Mouse (Mus musculus) erythroblast, embryonic 14.5 days (primary cell): ENCODE results near the gene Nop16. TPM values are rescaled to one million over a fixed set of nuclear protein-coding genes. Genes with fewer than 3 reads are reported as not detected.

Experiments used
- H3K27me3 ChIP-seq: 2 replicates; pipeline ENCODE4 v1.6.1; 2012; ENCODE audit warnings: inconsistent platforms; ENCODE audit not compliant: control insufficient read depth
- H3K36me3 ChIP-seq: 2 replicates; pipeline ENCODE4 v1.6.1; 2012; ENCODE audit warnings: mild to moderate bottlenecking, inconsistent platforms; ENCODE audit not compliant: control insufficient read depth
- H3K4me1 ChIP-seq: 2 replicates; pipeline ENCODE4 v1.6.1; 2012; ENCODE audit warnings: inconsistent platforms; ENCODE audit not compliant: control insufficient read depth
- H3K4me3 ChIP-seq: replicated peaks from 2 replicates; pipeline ENCODE3; 2012; ENCODE audit warnings: moderate library complexity, mild to moderate bottlenecking, inconsistent platforms
- H3K9me3 ChIP-seq: 2 replicates; pipeline ENCODE4 v1.6.1; 2012; ENCODE audit warnings: low read length, inconsistent platforms, mixed read lengths; ENCODE audit not compliant: control insufficient read depth
- GATA1 ChIP-seq: IDR thresholded peaks from 2 replicates; pipeline ENCODE4 v1.6.1; 2012; ENCODE audit warnings: low read length, inconsistent platforms, mixed read lengths
- TAL1 ChIP-seq: IDR thresholded peaks from 3 replicates; pipeline ENCODE4 v1.6.1; 2012; ENCODE audit warnings: low read length, inconsistent platforms, mixed read lengths
- polyA plus RNA-seq: library from polyadenylated mRNA; stranded (reverse); fragments of >175 nt; gene quantifications from 2 replicates; pipeline ENCODE4 v1.2.3, GENCODE M21; 2012

Nop16 gene
- polyA plus RNA-seq, 1 experiment = 1.7 TPM

- H3K4me3 ChIP-seq = no peak overlapping the region
- TF ChIP-seq GATA1 (no peak), TAL1 (no peak)
- no peaks in the 10 kb centered on the region for H3K4me1 ChIP-seq
- H3K9me3 ChIP-seq = no peaks in the 10 kb centered on the region
- no peaks in the 10 kb centered on the region for H3K27me3 ChIP-seq
- peaks cover 93% of the 10 kb centered on the region for H3K36me3 ChIP-seq
Observed at GRCm38 (mm10) chr13:54556176-54556575, 33.7 kb downstream of the Nop16 start.

- Histone ChIP-seq H3K27me3 (no peaks in the 10 kb centered on the region), H3K36me3 (peaks cover 55% of the 10 kb centered on the region), H3K4me1 (no peaks in the 10 kb centered on the region), H3K9me3 (no peaks in the 10 kb centered on the region), H3K4me3 (no peak overlapping the region)
- TF ChIP-seq GATA1 (no peak), TAL1 (no peak)
Observed at GRCm38 (mm10) chr13:54548036-54548435, 41.9 kb downstream of the Nop16 start.

Other genes with a start within 250 kb of the Nop16 start
- gene Cplx2, start 218.7 kb downstream of the Nop16 start, polyA plus RNA-seq = 0.02 and 0.03 TPM in 2 replicates
- 5.1 and 5.7 TPM in 2 replicates for gene Thoc3, start 121.2 kb downstream of the Nop16 start, polyA plus RNA-seq
- 0.04 and 0.07 TPM in 2 replicates for gene Simc1, start 86.3 kb downstream of the Nop16 start, polyA plus RNA-seq
- gene 4833439L19Rik, start 24.7 kb downstream of the Nop16 start, polyA plus RNA-seq = 2.7 and 3.4 TPM in 2 replicates
- 0.08 TPM in 1 of 2 replicates, not detected in the other for gene Arl10, start 15.1 kb downstream of the Nop16 start, polyA plus RNA-seq
- 3.8 and 14.7 TPM in 2 replicates for gene Higd2a, start 117 bp upstream of the Nop16 start, polyA plus RNA-seq
- 46.7 and 79.0 TPM in 2 replicates for gene Cltb, start 21.3 kb upstream of the Nop16 start, polyA plus RNA-seq
- 1.3 and 1.5 TPM in 2 replicates for gene Faf2, start 31.7 kb upstream of the Nop16 start, polyA plus RNA-seq
- gene Rnf44, start 103.8 kb upstream of the Nop16 start, polyA plus RNA-seq = 20.2 and 23.6 TPM in 2 replicates
- 0.03 TPM in 1 of 2 replicates, not detected in the other for gene Cdhr2, start 111.4 kb upstream of the Nop16 start, polyA plus RNA-seq
- not detected in 2 replicates for gene Gprin1, start 159.8 kb upstream of the Nop16 start, polyA plus RNA-seq
- not detected in 2 replicates for gene Sncb, start 176.5 kb upstream of the Nop16 start, polyA plus RNA-seq
- gene Eif4e1b, start 193.9 kb upstream of the Nop16 start, polyA plus RNA-seq = not detected in 2 replicates
- not detected in 2 replicates for gene Tspan17, start 199.3 kb upstream of the Nop16 start, polyA plus RNA-seq